Mouse (Mus musculus) midbrain, postnatal 0 days (tissue): ENCODE data around the gene Mlh1. TPM values are rescaled to one million over a fixed set of nuclear protein-coding genes. Genes with fewer than 3 reads are reported as not detected.

Experiments used
- ATAC-seq: fragments of 200-750 bp; cut with Nextera tagmentation; 2 replicates; pipeline ENCODE4 v1.8.0; 2017; ENCODE audit warnings: moderate number of reproducible peaks, mild to moderate bottlenecking, moderate TSS enrichment, moderate library complexity; ENCODE audit not compliant: low FRiP score
- DNase-seq: peaks from one replicate; pipeline ENCODE4 v3.0.0-alpha.2; 2015; ENCODE audit warnings: low spot score
- H3K27ac ChIP-seq: fragments of 300-500 bp; sonication (generic); 2 replicates; pipeline ENCODE4 v1.5.1; 2014; ENCODE audit warnings: low read depth, mild to moderate bottlenecking, low read length, mixed read lengths
- H3K27me3 ChIP-seq: fragments of 300-500 bp; sonication (generic); 2 replicates; pipeline ENCODE4 v1.6.1; 2014; ENCODE audit warnings: low read length, control low read depth, mixed read lengths; ENCODE audit not compliant: insufficient read depth
- H3K36me3 ChIP-seq: fragments of 300-500 bp; sonication (generic); 2 replicates; pipeline ENCODE4 v1.6.1; 2014; ENCODE audit warnings: low read length, control low read depth, mixed read lengths; ENCODE audit not compliant: insufficient read depth
- H3K4me1 ChIP-seq: fragments of 300-500 bp; sonication (generic); 2 replicates; pipeline ENCODE4 v1.6.1; 2014; ENCODE audit warnings: mild to moderate bottlenecking, control low read depth, antibody characterized with exemption, low read length, mixed read lengths; ENCODE audit not compliant: insufficient read depth
- H3K4me2 ChIP-seq: fragments of 300-500 bp; sonication (generic); 2 replicates; pipeline ENCODE4 v1.6.1; 2014; ENCODE audit warnings: low read depth, mild to moderate bottlenecking, low read length, mixed read lengths; ENCODE audit not compliant: poor library complexity, severe bottlenecking
- H3K4me3 ChIP-seq: fragments of 300-500 bp; sonication (generic); 2 replicates; pipeline ENCODE4 v1.5.1; 2014; ENCODE audit warnings: low read depth, mild to moderate bottlenecking, low read length, moderate library complexity
- H3K9ac ChIP-seq: fragments of 300-500 bp; sonication (generic); replicated peaks from 2 replicates; pipeline ENCODE4 v1.6.1; 2014; ENCODE audit warnings: mild to moderate bottlenecking, low read length, moderate library complexity, mixed read lengths; ENCODE audit not compliant: poor library complexity, severe bottlenecking
- H3K9me3 ChIP-seq: fragments of 300-500 bp; sonication (generic); 2 replicates; pipeline ENCODE4 v1.6.1; 2016; ENCODE audit warnings: low read length, control low read depth
- CTCF ChIP-seq: IDR thresholded peaks from 2 replicates; pipeline ENCODE4 v1.5.1; 2016; ENCODE audit warnings: antibody characterized with exemption, mild to moderate bottlenecking
- WGBS: fragments of 180-500 bp; shearing (Covaris S2); extraction: QIAGEN DNeasy Blood & Tissue Kit; methylation state at CpG from one replicate; pipeline ENCODE4 v1.1.7; 2014; 5-methylcytosine and 5-hydroxymethylcytosine counted together
- polyA plus RNA-seq: library from polyadenylated mRNA; unstranded; fragments of >200 nt; fragmentation: Nextera tagmentation; extraction: Ambion mirVana; gene quantifications from 2 replicates; pipeline ENCODE4 v1.2.1, GENCODE M21; 2015
- total RNA-seq: library from RNA; depleted of rRNA; stranded (reverse); fragments of >200 nt; gene quantifications from 2 replicates; pipeline ENCODE4 v1.2.3, GENCODE M21; 2014

Mlh1 gene
- total and polyA plus RNA-seq, 2 experiments from 2014 or later: 12.6 to 20.4 TPM

GRCm38 (mm10) chr9:111210412-111210811, 61.2 kb downstream of the Mlh1 start:
- ATAC-seq: no peak
- Histone ChIP-seq H3K4me2 (no peak overlapping the region), H3K36me3 (peaks cover 26% of the 10 kb centered on the region), H3K9me3 (no peaks in the 10 kb centered on the region), H3K9ac (no peak overlapping the region), H3K4me1 (no peaks in the 10 kb centered on the region), H3K27me3 (no peaks in the 10 kb centered on the region), H3K4me3 (no peak overlapping the region), H3K27ac (no peak overlapping the region)
- no peak for DNase-seq
- WGBS: 88% methylated on average over 4 of the region's 4 CpGs
- TF ChIP-seq CTCF: no peak

- Histone ChIP-seq H3K9me3 (no peaks in the 10 kb centered on the region), H3K4me1 (no peaks in the 10 kb centered on the region), H3K27me3 (no peaks in the 10 kb centered on the region), H3K4me3 (no peak overlapping the region), H3K27ac (no peak overlapping the region), H3K9ac (no peak overlapping the region), H3K4me2 (no peak overlapping the region), H3K36me3 (peaks cover 18% of the 10 kb centered on the region)
- TF ChIP-seq CTCF: no peak
- ATAC-seq (no peak), DNase-seq (no peak)
- WGBS: 95% methylated on average over 7 of the region's 7 CpGs
Measured at GRCm38 (mm10) chr9:111209158-111209699, 62.4 kb downstream of the Mlh1 start.

- no peaks in the 10 kb centered on the region for H3K27me3 ChIP-seq
- H3K4me1 ChIP-seq: no peaks in the 10 kb centered on the region
- no peak overlapping the region for H3K9ac ChIP-seq
- no peaks in the 10 kb centered on the region for H3K9me3 ChIP-seq
- TF ChIP-seq CTCF: no peak
- peaks cover 15% of the 10 kb centered on the region for H3K36me3 ChIP-seq
- H3K4me3 ChIP-seq: no peak overlapping the region
- DNase-seq (no peak), ATAC-seq (no peak)
- 96% methylated on average over 3 of the region's 3 CpGs for WGBS
- no peak overlapping the region for H3K4me2 ChIP-seq
- no peak overlapping the region for H3K27ac ChIP-seq
Measured at GRCm38 (mm10) chr9:111208185-111208584, 63.4 kb downstream of the Mlh1 start.

DNA sequence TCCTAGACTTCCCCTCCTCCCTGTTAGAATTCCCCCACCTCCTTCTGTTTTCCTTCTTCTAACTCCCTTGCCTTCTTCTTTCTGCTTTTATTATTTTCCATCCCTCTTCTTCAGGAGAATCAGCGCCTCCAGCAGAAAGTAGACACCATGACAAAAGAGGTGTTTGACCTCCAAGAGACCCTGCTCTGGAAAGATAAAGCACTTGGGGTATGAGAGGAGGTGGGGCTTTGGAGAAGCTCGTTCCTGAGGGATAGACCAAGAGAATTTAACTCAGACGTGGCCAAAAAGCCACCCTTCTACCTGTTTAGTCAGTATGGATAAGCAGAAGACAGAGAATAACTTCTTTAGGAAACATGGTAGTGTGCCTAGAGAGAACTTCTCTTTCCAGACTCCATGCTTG, 63.9 kb downstream of the Mlh1 start:
- TF ChIP-seq CTCF: no peak
- DNase-seq: no peak

DNA sequence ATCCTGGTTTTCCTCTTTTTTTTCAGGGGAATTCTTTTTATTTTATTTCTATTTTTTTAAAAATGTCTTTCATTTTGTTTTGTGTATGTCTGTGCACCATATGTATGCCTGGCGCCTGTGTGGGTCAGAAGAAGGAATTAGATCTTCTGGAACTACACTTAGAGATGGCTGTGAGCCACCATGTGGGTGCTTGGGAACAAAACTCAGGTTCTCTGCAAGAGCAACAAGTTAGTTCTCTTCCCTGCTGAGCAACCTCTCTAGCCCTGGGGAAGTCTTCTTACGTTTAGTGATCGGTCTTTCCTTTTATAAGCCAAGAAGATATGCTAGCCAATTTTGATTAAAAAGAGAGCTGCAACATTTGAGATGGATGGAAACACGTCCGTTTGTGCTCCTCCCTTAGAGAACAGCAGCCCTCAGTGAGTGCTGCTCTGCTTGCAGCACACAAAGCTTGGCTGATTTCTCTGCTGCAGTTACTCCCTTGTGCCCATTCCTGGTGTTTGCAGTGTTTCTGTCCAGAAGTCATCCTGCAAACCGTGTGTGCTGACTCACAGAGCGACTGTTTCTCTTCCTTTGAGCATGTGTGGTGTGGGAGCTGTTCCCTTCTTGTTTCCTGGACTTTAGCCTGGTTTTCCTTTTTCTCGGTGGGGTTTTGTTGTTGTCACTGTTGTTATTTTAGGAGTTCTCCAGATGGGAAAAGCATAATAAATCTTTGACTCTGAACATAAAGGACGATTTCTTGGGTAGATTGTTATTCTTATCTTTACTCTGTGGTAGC, 66.8 kb downstream of the Mlh1 start:
- Histone ChIP-seq H3K4me3 (no peak overlapping the region), H3K27me3 (no peaks in the 10 kb centered on the region), H3K9ac (no peak overlapping the region), H3K4me2 (no peak overlapping the region), H3K9me3 (no peaks in the 10 kb centered on the region), H3K27ac (no peak overlapping the region), H3K4me1 (no peaks in the 10 kb centered on the region), H3K36me3 (peaks cover 15% of the 10 kb centered on the region)
- DNase-seq (no peak), ATAC-seq (no peak)
- no peak for TF ChIP-seq CTCF
- 75% methylated on average over 9 of the region's 9 CpGs for WGBS

More for the DNA sequence above, 63.9 kb downstream of the Mlh1 start:
- H3K4me3 ChIP-seq: no peak overlapping the region
- no peak for ATAC-seq
- H3K36me3 ChIP-seq: peaks cover 14% of the 10 kb centered on the region
- no peaks in the 10 kb centered on the region for H3K9me3 ChIP-seq
- H3K4me1 ChIP-seq: no peaks in the 10 kb centered on the region
- no peaks in the 10 kb centered on the region for H3K27me3 ChIP-seq
- 69% methylated on average over 3 of the region's 3 CpGs for whole genome bisulfite sequencing
- no peak overlapping the region for H3K4me2 ChIP-seq
- no peak overlapping the region for H3K27ac ChIP-seq
- H3K9ac ChIP-seq: no peak overlapping the region

- no peak for TF ChIP-seq CTCF
- DNase-seq (no peak), ATAC-seq (no peak)
- no peaks in the 10 kb centered on the region for H3K4me1 ChIP-seq
- no peak overlapping the region for H3K9ac ChIP-seq
- no peaks in the 10 kb centered on the region for H3K9me3 ChIP-seq
- H3K4me2 ChIP-seq: no peak overlapping the region
- no peak overlapping the region for H3K4me3 ChIP-seq
- no peak overlapping the region for H3K27ac ChIP-seq
- H3K36me3 ChIP-seq: peaks cover 4% of the 10 kb centered on the region; the same call in 1 of the 2 replicates
- no peaks in the 10 kb centered on the region for H3K27me3 ChIP-seq
Measured at GRCm38 (mm10) chr9:111200208-111200607, 71.4 kb downstream of the Mlh1 start.
